Mouse (Mus musculus) B cell, adult (primary cell): ENCODE measurements around the gene Ostn. TPM values are rescaled to one million over a fixed set of nuclear protein-coding genes. Genes with fewer than 3 reads are reported as not detected.

Source experiments
- total RNA-seq: library from RNA; stranded (reverse); gene quantifications from 4 replicates; pipeline ENCODE4 v1.2.4, GENCODE M21; 2023; ENCODE audit not compliant: inconsistent age

The Ostn gene
- total RNA-seq: not detected in 4 replicates

GRCm38 (mm10) chr16:27307189-27307588 lies at the start of gene Ostn:
Gene Ostn (plus strand): TSS chr16:27307489.

GRCm38 (mm10) chr16:27370191-27370590 lies 62.9 kb downstream of the Ostn start, which contains the start of gene Uts2b:
Gene Uts2b (minus strand): TSS chr16:27370239.

DNA sequence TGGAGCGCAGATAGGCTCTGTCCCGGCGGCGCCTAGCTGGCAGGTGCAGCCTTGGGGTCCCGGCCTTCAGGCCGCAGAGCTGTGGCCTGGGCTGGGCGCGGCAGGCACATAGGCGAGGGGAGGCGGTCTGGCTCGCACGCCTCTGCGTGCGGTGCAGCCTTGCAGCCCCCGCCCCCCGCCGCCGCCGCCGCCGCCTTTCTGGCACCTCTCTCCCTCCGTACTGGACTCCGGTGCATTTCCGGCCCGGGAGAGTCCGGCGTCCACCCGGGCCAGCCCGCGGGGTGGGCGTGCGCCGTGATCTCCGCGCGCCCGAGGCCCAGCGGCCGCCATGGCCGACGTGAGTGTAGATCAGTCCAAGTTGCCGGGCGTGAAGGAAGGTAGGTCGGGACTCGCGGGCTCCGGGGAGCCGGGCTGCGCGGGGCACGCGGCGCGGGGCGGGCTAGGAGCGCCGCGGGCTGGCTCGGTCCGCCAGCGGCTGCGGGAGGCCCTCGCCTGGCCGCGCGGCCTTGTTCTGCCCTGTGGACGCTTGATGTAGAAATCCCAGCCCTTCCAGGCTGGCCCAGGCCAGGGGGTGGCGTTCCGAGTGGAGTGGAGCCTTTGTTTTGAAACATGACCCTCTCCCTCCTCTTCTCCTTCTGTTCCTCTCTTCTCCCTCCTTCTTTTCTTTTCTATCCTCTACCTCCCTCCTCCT lies 81.6 kb downstream of the Ostn start, which contains the start of gene Ccdc50:
TSS of gene Ccdc50 (plus strand) at position 109 of the 691 bp plus-strand sequence.

Other genes starting within 250 kb of the Ostn start
- gene Uts2b, start 62.8 kb downstream of the Ostn start, total RNA-seq: not detected in 4 replicates
- gene Ccdc50, start 81.4 kb downstream of the Ostn start, total RNA-seq: 101 to 137 TPM (median 128 TPM) in 4 replicates